Mouse (Mus musculus) neural tube, embryonic 12.5 days (tissue): ENCODE results near the gene Sez6. TPM values are rescaled to one million over a fixed set of nuclear protein-coding genes. Genes with fewer than 3 reads are reported as not detected.

ENCODE experiments used
- ATAC-seq: fragments of 200-750 bp; cut with Nextera tagmentation; 2 replicates; pipeline ENCODE4 v1.8.0; 2017; ENCODE audit warnings: low read depth, mild to moderate bottlenecking, moderate TSS enrichment, moderate library complexity; ENCODE audit not compliant: low FRiP score
- H3K27ac ChIP-seq: fragments of 300-500 bp; sonication (generic); 2 replicates; pipeline ENCODE4 v1.5.1; 2016
- H3K27me3 ChIP-seq: fragments of 300-500 bp; sonication (generic); replicated peaks from 2 replicates; pipeline ENCODE4 v1.6.1; 2016; ENCODE audit warnings: mild to moderate bottlenecking
- H3K36me3 ChIP-seq: fragments of 300-500 bp; sonication (generic); 2 replicates; pipeline ENCODE4 v1.6.1; 2016; ENCODE audit warnings: mild to moderate bottlenecking
- H3K4me1 ChIP-seq: fragments of 300-500 bp; sonication (generic); 2 replicates; pipeline ENCODE4 v1.6.1; 2016
- H3K4me2 ChIP-seq: fragments of 300-500 bp; sonication (generic); replicated peaks from 2 replicates; pipeline ENCODE4 v1.6.1; 2016; ENCODE audit warnings: mild to moderate bottlenecking
- H3K4me3 ChIP-seq: fragments of 300-500 bp; sonication (generic); 2 replicates; pipeline ENCODE4 v1.5.1; 2016
- H3K9ac ChIP-seq: fragments of 300-500 bp; sonication (generic); 2 replicates; pipeline ENCODE4 v1.6.1; 2016; ENCODE audit warnings: mild to moderate bottlenecking
- H3K9me3 ChIP-seq: fragments of 300-500 bp; sonication (generic); 2 replicates; pipeline ENCODE4 v1.6.1; 2016; ENCODE audit warnings: mild to moderate bottlenecking
- WGBS: fragments of 180-500 bp; shearing (Covaris S2); methylation state at CpG from one replicate; pipeline ENCODE4 v1.1.7; 2016; 5-methylcytosine and 5-hydroxymethylcytosine counted together
- polyA plus RNA-seq: library from polyadenylated mRNA; unstranded; fragments of >200 nt; fragmentation: Nextera tagmentation; extraction: Ambion mirVana; gene quantifications from 2 replicates; pipeline ENCODE4 v1.2.1, GENCODE M21; 2016

Sez6 gene
- polyA plus RNA-seq, 1 experiment from 2014 or later: 51.4 TPM

DNA sequence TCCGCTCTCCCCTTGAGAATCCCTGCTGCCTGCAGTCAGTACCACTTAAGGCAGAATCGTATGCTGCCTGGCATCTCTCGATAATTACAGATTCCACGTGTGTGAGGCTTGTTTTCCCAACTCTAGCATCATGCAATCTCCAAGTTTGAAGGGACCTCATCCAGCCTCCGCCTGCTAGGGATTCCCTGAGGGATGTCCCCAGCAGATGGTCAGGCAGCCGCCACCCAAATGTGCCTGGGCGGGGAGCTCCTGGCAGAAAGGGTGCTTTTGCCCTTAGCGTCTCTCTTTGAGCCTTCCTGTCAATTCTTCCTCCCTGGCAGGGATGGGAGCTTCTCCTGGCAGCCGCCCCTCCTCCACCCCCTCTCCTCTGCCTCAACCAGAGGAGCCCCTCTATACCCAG is 29.6 kb downstream of the Sez6 start:
- 60% methylated on average over 9 of the region's 9 CpGs for WGBS

GRCm38 (mm10) chr11:77960898-77961297 is 30.3 kb downstream of the Sez6 start:
- 59% methylated on average over 5 of the region's 5 CpGs for whole genome bisulfite sequencing
- Histone ChIP-seq H3K9ac (no peak overlapping the region), H3K9me3 (no peaks in the 10 kb centered on the region), H3K27ac (no peak overlapping the region), H3K4me1 (peaks cover 26% of the 10 kb centered on the region), H3K27me3 (peaks cover 79% of the 10 kb centered on the region), H3K4me3 (no peak overlapping the region), H3K4me2 (no peak overlapping the region), H3K36me3 (no peaks in the 10 kb centered on the region)
- no peak for ATAC-seq

More for the DNA sequence above, 29.6 kb downstream of the Sez6 start:
- no peak for ATAC-seq
- Histone ChIP-seq H3K27ac (no peak overlapping the region), H3K4me1 (peaks cover 19% of the 10 kb centered on the region), H3K4me2 (no peak overlapping the region), H3K36me3 (no peaks in the 10 kb centered on the region), H3K27me3 (peaks cover 84% of the 10 kb centered on the region), H3K9ac (no peak overlapping the region), H3K9me3 (no peaks in the 10 kb centered on the region), H3K4me3 (no peak overlapping the region)

DNA sequence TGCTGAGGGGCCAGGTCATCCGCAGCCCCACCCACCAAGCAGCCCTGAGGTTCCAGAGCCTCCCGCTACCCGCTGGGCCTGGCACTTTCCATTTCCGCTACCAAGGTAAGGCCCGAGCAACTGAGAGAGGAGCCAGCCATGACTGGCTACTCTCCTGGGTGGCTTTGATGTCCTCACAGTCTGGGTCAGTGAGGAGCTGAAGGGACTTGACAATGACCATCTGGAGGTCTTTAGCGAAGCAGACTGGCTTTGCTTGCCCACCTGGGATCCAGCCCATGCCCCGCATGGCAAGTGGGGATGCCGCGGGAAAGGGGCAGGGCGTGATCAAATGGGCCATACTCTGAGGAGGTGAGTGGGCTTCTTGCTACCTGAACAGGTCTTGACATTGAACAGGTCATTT is 32.3 kb downstream of the Sez6 start:
- H3K4me1 ChIP-seq: peaks cover 32% of the 10 kb centered on the region
- H3K9me3 ChIP-seq: no peaks in the 10 kb centered on the region
- peaks cover 65% of the 10 kb centered on the region for H3K27me3 ChIP-seq
- no peak overlapping the region for H3K4me2 ChIP-seq
- H3K4me3 ChIP-seq: no peak overlapping the region
- ATAC-seq: no peak
- 91% methylated on average over 10 of the region's 10 CpGs for WGBS
- no peak overlapping the region for H3K27ac ChIP-seq
- no peaks in the 10 kb centered on the region for H3K36me3 ChIP-seq
- H3K9ac ChIP-seq: no peak overlapping the region

DNA sequence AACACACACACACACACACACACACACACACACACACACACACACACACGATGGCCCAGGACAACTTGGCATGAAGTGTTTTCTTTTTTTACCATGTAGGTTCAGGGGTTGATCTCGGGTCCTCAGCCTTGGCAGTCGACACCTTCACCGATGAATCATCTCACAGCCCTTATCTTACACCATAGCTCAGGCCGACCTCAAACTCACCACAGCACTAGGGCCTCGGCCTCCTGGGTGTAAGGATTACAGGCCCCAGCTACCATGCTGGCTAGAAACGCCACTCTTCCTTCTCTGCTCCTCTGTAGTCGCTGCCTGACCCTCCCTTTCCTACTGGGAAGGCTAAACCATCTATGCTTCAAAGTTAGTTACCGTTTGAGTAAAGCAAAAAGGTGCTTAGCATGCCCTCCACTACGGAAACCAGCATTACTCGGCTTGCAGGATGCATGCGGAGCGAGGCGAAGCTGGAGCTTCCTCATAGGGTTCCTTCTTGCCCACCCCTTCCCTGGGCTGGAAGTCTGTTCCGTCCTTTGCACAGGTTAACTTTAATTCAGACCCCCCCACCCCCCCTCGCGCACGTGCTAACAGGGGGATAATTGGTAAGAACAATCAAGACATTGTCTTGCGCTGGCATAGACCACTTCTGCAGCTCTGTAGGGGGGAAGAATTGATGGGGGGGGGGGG is 34.0 kb downstream of the Sez6 start:
- Histone ChIP-seq H3K4me1 (peaks cover 29% of the 10 kb centered on the region), H3K9me3 (no peaks in the 10 kb centered on the region), H3K4me2 (peak overlapping the region; percentile 40), H3K4me3 (no peak overlapping the region), H3K27ac (no peak overlapping the region), H3K27me3 (peaks cover 60% of the 10 kb centered on the region), H3K9ac (0 out of 2 replicates have a peak overlapping the region, but pooled peaks have one; percentile 1), H3K36me3 (peaks cover 7% of the 10 kb centered on the region; the same call in 1 of the 2 replicates)
- peak; percentile 15; the same call in 1 of the 2 replicates for ATAC-seq
- 9% methylated on average over 19 of the region's 19 CpGs for WGBS

DNA sequence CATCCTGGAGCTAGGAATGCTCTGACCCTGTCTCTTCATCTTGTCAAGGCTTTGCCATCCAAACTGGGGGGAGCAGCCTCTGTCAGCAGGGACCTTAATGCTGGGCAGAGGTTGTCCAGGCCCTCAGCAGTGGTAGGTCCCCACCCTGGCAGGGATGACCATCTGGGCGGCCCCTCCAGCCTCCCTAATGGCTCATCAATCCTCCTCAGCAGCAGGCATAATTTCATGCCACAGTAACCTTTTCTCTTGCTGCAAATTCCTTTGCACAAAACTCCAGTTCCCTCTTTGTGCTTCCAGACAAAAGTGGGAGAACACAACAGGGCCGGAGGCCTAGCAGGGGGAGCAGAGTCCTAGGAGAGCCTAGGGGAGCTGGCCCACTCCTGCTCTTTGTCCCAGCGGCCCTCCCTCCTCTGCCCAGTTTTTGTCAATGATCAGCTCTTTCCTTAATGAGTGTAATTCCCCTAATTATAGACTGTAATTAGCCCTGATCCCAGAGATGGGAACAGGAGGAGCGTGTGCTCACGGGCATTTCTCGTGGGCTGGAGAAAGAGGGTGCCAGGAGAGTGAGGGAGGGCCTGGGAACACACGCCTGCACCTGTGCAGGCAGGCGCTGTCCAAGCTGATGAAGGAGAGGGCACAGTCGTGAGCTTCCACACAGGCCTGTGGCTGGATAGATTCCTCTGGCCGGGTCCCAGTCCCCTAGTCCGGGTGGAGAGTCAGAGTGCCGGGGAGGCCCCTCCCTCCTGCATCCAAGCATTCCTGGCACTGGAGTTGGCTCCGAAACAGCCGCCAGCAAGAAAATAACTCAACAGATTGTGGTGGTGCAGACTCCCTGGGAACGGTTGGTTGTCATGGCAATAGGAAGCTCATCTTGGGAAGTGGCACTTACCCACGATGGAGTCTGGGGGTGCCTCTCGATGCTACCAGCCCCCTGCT is 34.8 kb downstream of the Sez6 start:
- Histone ChIP-seq H3K27me3 (peaks cover 56% of the 10 kb centered on the region), H3K36me3 (peaks cover 8% of the 10 kb centered on the region; the same call in 1 of the 2 replicates), H3K4me3 (no peak overlapping the region), H3K4me1 (peaks cover 25% of the 10 kb centered on the region), H3K27ac (no peak overlapping the region), H3K9me3 (no peaks in the 10 kb centered on the region), H3K9ac (peak overlapping the region; percentile 1; the same call in 1 of the 2 replicates), H3K4me2 (peak overlapping the region; percentile 40)
- peak; percentile 78 for ATAC-seq
- WGBS: 5% methylated on average over 17 of the region's 17 CpGs

DNA sequence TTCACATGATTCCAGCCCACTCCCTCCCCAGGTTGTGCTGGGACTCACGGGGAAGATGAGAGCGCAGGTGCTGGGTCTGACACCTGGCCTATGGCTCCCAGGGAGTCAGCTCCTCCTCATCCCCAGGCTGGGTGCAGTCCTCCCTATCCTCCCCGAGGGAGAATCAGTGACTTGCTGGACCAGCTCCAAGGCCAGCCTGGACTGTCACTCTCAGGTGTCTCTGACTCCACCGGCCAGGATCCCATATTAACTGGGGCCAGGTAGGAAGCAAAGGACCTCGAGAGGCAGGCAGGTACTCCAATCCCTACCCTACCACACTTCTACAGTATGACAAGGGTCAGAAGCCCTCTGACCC is 35.4 kb downstream of the Sez6 start:
- H3K36me3 ChIP-seq: peaks cover 8% of the 10 kb centered on the region; the same call in 1 of the 2 replicates
- no peak overlapping the region for H3K4me3 ChIP-seq
- H3K4me1 ChIP-seq: peaks cover 24% of the 10 kb centered on the region
- ATAC-seq: peak; percentile 34; the same call in 1 of the 2 replicates
- H3K27ac ChIP-seq: no peak overlapping the region
- H3K4me2 ChIP-seq: peak overlapping the region; percentile 40; the same call in 1 of the 2 replicates
- WGBS: 52% methylated on average over 5 of the region's 5 CpGs
- peaks cover 52% of the 10 kb centered on the region for H3K27me3 ChIP-seq
- H3K9me3 ChIP-seq: no peaks in the 10 kb centered on the region
- no peak overlapping the region for H3K9ac ChIP-seq

DNA sequence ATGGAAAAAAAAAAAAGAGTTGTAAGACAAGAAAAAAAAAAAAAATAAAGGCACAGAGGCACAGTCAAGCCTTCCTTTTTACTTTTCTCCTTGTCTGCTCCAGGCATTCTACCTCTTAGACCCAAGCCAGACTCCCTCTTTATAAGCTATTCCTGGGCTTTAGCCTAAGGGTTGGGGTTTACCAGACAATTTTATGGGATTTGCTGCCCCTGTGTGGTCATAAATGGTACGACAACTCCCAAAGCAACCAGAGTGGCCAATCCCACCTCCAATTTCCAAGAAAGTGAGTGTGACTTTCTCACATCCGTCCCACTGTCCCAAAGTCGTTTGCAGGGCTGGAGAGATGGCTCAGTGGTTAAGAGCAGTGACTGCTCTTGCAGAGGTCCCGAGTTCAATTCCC is 36.5 kb downstream of the Sez6 start:
- Histone ChIP-seq H3K4me2 (no peak overlapping the region), H3K4me1 (peaks cover 24% of the 10 kb centered on the region), H3K9ac (no peak overlapping the region), H3K27ac (no peak overlapping the region), H3K36me3 (peaks cover 8% of the 10 kb centered on the region; the same call in 1 of the 2 replicates), H3K4me3 (no peak overlapping the region), H3K27me3 (peaks cover 48% of the 10 kb centered on the region), H3K9me3 (no peaks in the 10 kb centered on the region)
- ATAC-seq: no peak
- 2% methylated on average over 4 of the region's 4 CpGs for WGBS

GRCm38 (mm10) chr11:77968786-77969185 is 38.2 kb downstream of the Sez6 start:
- no peak for ATAC-seq
- H3K27me3 ChIP-seq: peaks cover 52% of the 10 kb centered on the region
- WGBS: 76% methylated on average over 4 of the region's 4 CpGs

DNA sequence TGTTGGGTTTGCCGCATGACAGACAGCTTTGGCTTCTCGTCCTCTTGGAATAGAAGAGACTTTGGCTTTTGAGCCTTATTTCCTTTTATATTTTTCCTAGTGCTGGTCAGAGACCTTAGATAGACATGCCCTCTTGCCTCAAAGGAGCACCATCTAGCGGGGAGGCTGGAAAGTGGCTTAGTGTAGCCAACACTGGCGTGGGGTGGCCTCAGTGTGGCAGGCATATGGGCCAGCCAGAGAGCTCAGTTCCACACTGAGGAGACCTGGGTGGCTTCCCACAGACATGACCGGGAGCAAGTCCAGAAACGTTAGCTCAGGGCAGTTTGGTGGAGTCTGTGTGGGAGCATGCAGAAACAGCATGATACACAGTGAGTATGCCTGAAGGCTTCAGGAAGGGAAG is 40.1 kb downstream of the Sez6 start:
- peaks cover 8% of the 10 kb centered on the region for H3K4me1 ChIP-seq
- peaks cover 61% of the 10 kb centered on the region for H3K27me3 ChIP-seq
- H3K27ac ChIP-seq: no peak overlapping the region
- H3K4me3 ChIP-seq: no peak overlapping the region
- no peaks in the 10 kb centered on the region for H3K9me3 ChIP-seq
- 89% methylated on average over 6 of the region's 6 CpGs for WGBS
- H3K9ac ChIP-seq: no peak overlapping the region
- H3K36me3 ChIP-seq: peaks cover 8% of the 10 kb centered on the region; the same call in 1 of the 2 replicates
- ATAC-seq: no peak
- no peak overlapping the region for H3K4me2 ChIP-seq

More at GRCm38 (mm10) chr11:77968786-77969185, 38.2 kb downstream of the Sez6 start:
- peaks cover 24% of the 10 kb centered on the region for H3K4me1 ChIP-seq
- H3K27ac ChIP-seq: no peak overlapping the region
- H3K9me3 ChIP-seq: no peaks in the 10 kb centered on the region
- no peak overlapping the region for H3K4me2 ChIP-seq
- no peak overlapping the region for H3K4me3 ChIP-seq
- H3K9ac ChIP-seq: no peak overlapping the region
- peaks cover 8% of the 10 kb centered on the region; the same call in 1 of the 2 replicates for H3K36me3 ChIP-seq

DNA sequence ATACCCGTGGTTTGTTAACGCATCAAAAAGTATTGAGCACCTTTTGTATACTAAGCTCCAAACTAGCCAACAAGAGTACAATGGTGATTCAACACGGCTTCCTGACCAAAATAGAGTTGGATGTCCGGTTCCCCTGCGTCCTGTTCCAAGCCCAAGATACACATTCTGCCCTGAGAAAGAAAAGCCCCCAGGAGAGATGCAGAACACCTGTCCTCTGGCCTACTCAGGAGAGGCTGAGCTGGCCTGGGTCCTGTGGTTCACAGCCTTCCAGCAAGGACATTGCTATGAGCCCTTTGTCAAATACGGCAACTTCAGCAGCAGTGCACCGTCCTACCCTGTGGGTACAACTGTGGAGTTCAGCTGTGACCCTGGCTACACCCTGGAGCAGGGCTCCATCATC is 42.9 kb downstream of the Sez6 start:
- no peak overlapping the region for H3K4me2 ChIP-seq
- H3K27ac ChIP-seq: no peak overlapping the region
- H3K9me3 ChIP-seq: no peaks in the 10 kb centered on the region
- no peak overlapping the region for H3K9ac ChIP-seq
- H3K27me3 ChIP-seq: peaks cover 70% of the 10 kb centered on the region
- ATAC-seq: no peak
- 89% methylated on average over 7 of the region's 7 CpGs for WGBS
- no peak overlapping the region for H3K4me3 ChIP-seq
- H3K4me1 ChIP-seq: no peaks in the 10 kb centered on the region
- H3K36me3 ChIP-seq: peaks cover 8% of the 10 kb centered on the region; the same call in 1 of the 2 replicates

DNA sequence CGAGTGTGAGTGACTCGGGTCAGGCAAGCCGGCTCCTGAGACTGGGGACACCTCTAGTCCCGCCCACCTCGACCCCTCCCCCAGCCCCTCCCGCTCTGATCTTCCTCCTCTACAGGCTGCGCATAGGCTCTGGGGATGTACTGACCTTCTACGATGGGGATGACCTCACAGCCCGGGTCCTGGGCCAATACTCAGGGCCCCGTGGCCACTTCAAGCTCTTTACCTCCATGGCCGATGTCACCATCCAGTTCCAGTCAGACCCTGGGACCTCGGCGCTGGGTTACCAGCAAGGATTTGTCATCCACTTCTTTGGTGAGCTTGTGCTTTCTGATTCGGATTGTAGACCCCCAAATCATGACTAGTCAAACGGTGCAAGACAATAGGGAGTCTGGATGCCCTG is 43.7 kb downstream of the Sez6 start:
- 50% methylated on average over 15 of the region's 15 CpGs for WGBS
- peaks cover 4% of the 10 kb centered on the region; the same call in 1 of the 2 replicates for H3K36me3 ChIP-seq
- H3K4me3 ChIP-seq: no peak overlapping the region
- no peak for ATAC-seq
- no peak overlapping the region for H3K9ac ChIP-seq
- no peak overlapping the region for H3K4me2 ChIP-seq
- no peaks in the 10 kb centered on the region for H3K9me3 ChIP-seq
- no peaks in the 10 kb centered on the region for H3K4me1 ChIP-seq
- H3K27ac ChIP-seq: no peak overlapping the region
- H3K27me3 ChIP-seq: peaks cover 68% of the 10 kb centered on the region

DNA sequence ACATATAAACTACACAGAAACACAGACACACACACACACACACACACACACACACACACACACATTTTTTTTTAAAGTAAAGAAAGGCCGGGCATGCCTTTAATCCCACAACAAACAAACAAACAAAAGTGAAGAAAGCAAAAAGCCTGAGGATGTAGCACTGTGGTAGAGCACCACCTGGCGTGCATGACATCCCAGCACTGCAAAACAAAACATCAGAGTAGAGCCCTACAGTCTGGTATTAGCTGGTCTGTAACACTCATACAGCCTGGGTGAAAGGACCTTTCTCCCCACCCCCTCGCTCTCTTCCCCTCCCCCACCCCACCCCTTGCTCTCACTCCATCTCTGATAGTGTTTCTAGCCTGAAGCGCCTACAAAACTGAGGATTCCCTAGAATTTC is 45.3 kb downstream of the Sez6 start:
- Histone ChIP-seq H3K4me3 (no peak overlapping the region), H3K9me3 (no peaks in the 10 kb centered on the region), H3K9ac (no peak overlapping the region), H3K27me3 (peaks cover 61% of the 10 kb centered on the region), H3K36me3 (no peaks in the 10 kb centered on the region; the same call in 1 of the 2 replicates), H3K27ac (no peak overlapping the region), H3K4me2 (no peak overlapping the region), H3K4me1 (peaks cover 7% of the 10 kb centered on the region; the same call in 1 of the 2 replicates)
- no peak for ATAC-seq
- WGBS: 38% methylated on average over 4 of the region's 4 CpGs
